Mouse (Mus musculus) G1E (cell line): Measurements from ENCODE around the gene Ap4s1.

Experiments
- CTCF ChIP-seq: IDR thresholded peaks from 2 replicates; pipeline ENCODE4 v1.5.1; 2012; ENCODE audit warnings: low read depth, low read length, inconsistent platforms, mixed read lengths
- GATA1 ChIP-seq: IDR thresholded peaks from 2 replicates; pipeline ENCODE4 v1.6.1; 2012; ENCODE audit warnings: borderline replicate concordance, low read length, inconsistent platforms, mixed read lengths

DNA sequence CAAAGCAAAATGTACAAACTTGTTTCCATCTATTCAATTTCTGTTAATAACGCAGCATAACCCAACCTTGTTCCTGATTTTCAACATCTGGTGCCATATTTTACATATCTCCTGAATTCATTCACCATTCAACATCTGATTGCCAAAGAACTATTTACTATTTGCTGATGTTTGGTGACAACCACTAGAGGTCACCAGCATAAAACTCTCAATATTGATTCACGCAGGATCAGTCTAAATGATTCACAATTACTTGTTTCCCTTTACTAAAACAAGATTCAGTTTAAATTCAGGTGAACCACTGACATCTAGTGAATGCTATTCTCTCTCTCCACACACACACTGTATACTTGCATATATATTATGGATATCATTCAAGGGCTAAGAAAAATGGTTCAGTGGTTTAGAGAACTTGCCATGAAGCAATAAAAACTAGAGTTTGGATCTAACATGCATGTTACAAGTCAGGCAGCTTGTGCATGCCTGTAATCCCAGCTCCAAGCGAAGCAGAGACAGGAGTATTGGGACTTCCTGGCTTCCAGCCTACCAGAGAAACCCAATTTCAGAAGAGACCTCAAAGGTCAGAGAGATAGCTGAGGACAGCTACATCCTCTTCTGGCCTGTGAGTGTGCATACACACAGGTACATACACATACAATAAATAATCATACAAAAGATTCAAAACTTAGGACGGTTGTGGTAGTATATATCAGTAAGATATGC, 24.0 kb upstream of the Ap4s1 start:
- no peak for TF ChIP-seq CTCF
- TF ChIP-seq GATA1: no peak
